Mouse (Mus musculus) liver, embryonic 15.5 days (tissue): ENCODE data around the gene Birc2. TPM values are rescaled to one million over a fixed set of nuclear protein-coding genes. Genes with fewer than 3 reads are reported as not detected.
A peak's percentile ranks its signal among the peaks of the same experiment; 100 is the strongest.

Source experiments
- ATAC-seq: fragments of 200-750 bp; cut with Nextera tagmentation; 2 replicates; pipeline ENCODE4 v1.8.0; 2017; ENCODE audit warnings: moderate number of reproducible peaks, mild to moderate bottlenecking, moderate library complexity; ENCODE audit not compliant: insufficient read depth
- H3K27ac ChIP-seq: fragments of 300-500 bp; sonication (generic); replicated peaks from 2 replicates; pipeline ENCODE4 v1.5.1; 2015; ENCODE audit warnings: mild to moderate bottlenecking, inconsistent platforms
- H3K27me3 ChIP-seq: fragments of 300-500 bp; sonication (generic); 2 replicates; pipeline ENCODE4 v1.6.1; 2015; ENCODE audit warnings: mild to moderate bottlenecking, inconsistent platforms
- H3K36me3 ChIP-seq: fragments of 300-500 bp; sonication (generic); replicated peaks from 2 replicates; pipeline ENCODE4 v1.6.1; 2015; ENCODE audit warnings: moderate library complexity, mild to moderate bottlenecking, inconsistent platforms
- H3K4me1 ChIP-seq: fragments of 300-500 bp; sonication (generic); replicated peaks from 2 replicates; pipeline ENCODE4 v1.6.1; 2015; ENCODE audit warnings: inconsistent platforms
- H3K4me2 ChIP-seq: fragments of 300-500 bp; sonication (generic); 2 replicates; pipeline ENCODE4 v1.6.1; 2015; ENCODE audit warnings: moderate library complexity, mild to moderate bottlenecking, inconsistent platforms
- H3K4me3 ChIP-seq: fragments of 300-500 bp; sonication (generic); replicated peaks from 2 replicates; pipeline ENCODE4 v1.5.1; 2015; ENCODE audit warnings: mild to moderate bottlenecking, inconsistent platforms
- H3K9ac ChIP-seq: fragments of 300-500 bp; sonication (generic); 2 replicates; pipeline ENCODE4 v1.6.1; 2015; ENCODE audit warnings: moderate library complexity, mild to moderate bottlenecking, inconsistent platforms
- H3K9me3 ChIP-seq: fragments of 300-500 bp; sonication (generic); replicated peaks from 2 replicates; pipeline ENCODE4 v1.6.1; 2016; ENCODE audit warnings: inconsistent platforms
- WGBS: fragments of 180-500 bp; shearing (Covaris S2); methylation state at CpG from one replicate; pipeline ENCODE4 v1.1.7; 2015; ENCODE audit warnings: mixed read lengths; ENCODE audit not compliant: insufficient replicate concordance; 5-methylcytosine and 5-hydroxymethylcytosine counted together
- polyA plus RNA-seq: library from polyadenylated mRNA; unstranded; fragments of >200 nt; fragmentation: Nextera tagmentation; extraction: Ambion mirVana; gene quantifications from 2 replicates; pipeline ENCODE4 v1.2.1, GENCODE M21; 2015

Gene Birc2
- polyA plus RNA-seq, 1 experiment from 2014 or later, result 13.0 TPM

- Histone ChIP-seq H3K4me2 (no peak overlapping the region), H3K27ac (no peak overlapping the region), H3K4me1 (peaks cover 7% of the 10 kb centered on the region), H3K4me3 (no peak overlapping the region), H3K27me3 (no peaks in the 10 kb centered on the region), H3K9ac (no peak overlapping the region), H3K9me3 (no peaks in the 10 kb centered on the region), H3K36me3 (peaks cover 13% of the 10 kb centered on the region)
- 86% methylated on average over 3 of the region's 3 CpGs for WGBS
- peak; percentile 37; the same call in 1 of the 2 replicates for ATAC-seq
These were observed 38.3 kb downstream of the Birc2 start for GRCm38 (mm10) chr9:7798555-7798954.

- no peak overlapping the region for H3K9ac ChIP-seq
- H3K4me2 ChIP-seq, result no peak overlapping the region
- H3K4me1 ChIP-seq, result peaks cover 7% of the 10 kb centered on the region
- no peaks in the 10 kb centered on the region for H3K9me3 ChIP-seq
- 71% methylated on average over 2 of the region's 2 CpGs for WGBS
- H3K36me3 ChIP-seq, result peaks cover 21% of the 10 kb centered on the region
- H3K4me3 ChIP-seq, result no peak overlapping the region
- no peaks in the 10 kb centered on the region for H3K27me3 ChIP-seq
- no peak overlapping the region for H3K27ac ChIP-seq
- no peak for ATAC-seq
These were observed 39.3 kb downstream of the Birc2 start for GRCm38 (mm10) chr9:7797542-7797941.

- H3K9ac ChIP-seq, result no peak overlapping the region
- H3K27ac ChIP-seq, result no peak overlapping the region
- peaks cover 31% of the 10 kb centered on the region for H3K36me3 ChIP-seq
- H3K4me1 ChIP-seq, result peaks cover 11% of the 10 kb centered on the region
- H3K4me3 ChIP-seq, result no peak overlapping the region
- WGBS, result 60% methylated on average over 6 of the region's 6 CpGs
- H3K27me3 ChIP-seq, result no peaks in the 10 kb centered on the region
- no peak for ATAC-seq
- H3K9me3 ChIP-seq, result no peaks in the 10 kb centered on the region
- H3K4me2 ChIP-seq, result no peak overlapping the region
These were observed 40.6 kb downstream of the Birc2 start for GRCm38 (mm10) chr9:7796129-7796864.

- H3K4me2 ChIP-seq, result no peak overlapping the region
- ATAC-seq, result no peak
- H3K9me3 ChIP-seq, result no peaks in the 10 kb centered on the region
These were observed 41.3 kb downstream of the Birc2 start for GRCm38 (mm10) chr9:7795581-7795980.

GRCm38 (mm10) chr9:7793561-7793960 lies 43.3 kb downstream of the Birc2 start:
- H3K9me3 ChIP-seq, result no peaks in the 10 kb centered on the region
- no peak overlapping the region for H3K4me2 ChIP-seq
- H3K27me3 ChIP-seq, result no peaks in the 10 kb centered on the region
- no peak for ATAC-seq
- no peak overlapping the region for H3K27ac ChIP-seq
- no peak overlapping the region for H3K4me3 ChIP-seq
- 73% methylated on average over 2 of the region's 2 CpGs for WGBS
- H3K4me1 ChIP-seq, result peaks cover 36% of the 10 kb centered on the region
- peaks cover 33% of the 10 kb centered on the region for H3K36me3 ChIP-seq
- H3K9ac ChIP-seq, result no peak overlapping the region

More at GRCm38 (mm10) chr9:7795581-7795980, 41.3 kb downstream of the Birc2 start:
- H3K4me3 ChIP-seq, result no peak overlapping the region
- no peak overlapping the region for H3K9ac ChIP-seq
- peaks cover 33% of the 10 kb centered on the region for H3K36me3 ChIP-seq
- H3K4me1 ChIP-seq, result peaks cover 18% of the 10 kb centered on the region
- H3K27ac ChIP-seq, result no peak overlapping the region
- H3K27me3 ChIP-seq, result no peaks in the 10 kb centered on the region

- Histone ChIP-seq H3K27ac (peak overlapping the region; percentile 83), H3K4me2 (peak overlapping the region; percentile 62), H3K27me3 (no peaks in the 10 kb centered on the region), H3K36me3 (peaks cover 38% of the 10 kb centered on the region), H3K9me3 (no peaks in the 10 kb centered on the region), H3K9ac (no peak overlapping the region), H3K4me1 (peaks cover 46% of the 10 kb centered on the region), H3K4me3 (no peak overlapping the region; the same call in 1 of the 2 replicates)
- 23% methylated on average over 11 of the region's 11 CpGs for WGBS
- ATAC-seq, result peak; percentile 93
These were observed 46.2 kb downstream of the Birc2 start for GRCm38 (mm10) chr9:7790580-7791084.

GRCm38 (mm10) chr9:7789764-7790575 lies 46.9 kb downstream of the Birc2 start:
- H3K27ac ChIP-seq, result peak overlapping the region; percentile 83
- H3K9ac ChIP-seq, result no peak overlapping the region
- H3K36me3 ChIP-seq, result peaks cover 44% of the 10 kb centered on the region
- peak overlapping the region; percentile 62 for H3K4me2 ChIP-seq
- 46% methylated on average over 8 of the region's 8 CpGs for WGBS
- H3K27me3 ChIP-seq, result no peaks in the 10 kb centered on the region
- ATAC-seq, result peak; percentile 29; the same call in 1 of the 2 replicates
- no peak overlapping the region for H3K4me3 ChIP-seq
- H3K9me3 ChIP-seq, result no peaks in the 10 kb centered on the region
- peaks cover 46% of the 10 kb centered on the region for H3K4me1 ChIP-seq

GRCm38 (mm10) chr9:7788411-7788810 lies 48.5 kb downstream of the Birc2 start:
- no peak overlapping the region for H3K4me2 ChIP-seq
- H3K4me1 ChIP-seq, result peaks cover 54% of the 10 kb centered on the region
- H3K4me3 ChIP-seq, result no peak overlapping the region
- peak overlapping the region; percentile 25 for H3K27ac ChIP-seq
- H3K9me3 ChIP-seq, result no peaks in the 10 kb centered on the region
- no peaks in the 10 kb centered on the region for H3K27me3 ChIP-seq
- H3K9ac ChIP-seq, result no peak overlapping the region
- peaks cover 40% of the 10 kb centered on the region for H3K36me3 ChIP-seq
- 73% methylated on average over 6 of the region's 6 CpGs for WGBS
- ATAC-seq, result no peak

GRCm38 (mm10) chr9:7786086-7786485 lies 50.8 kb downstream of the Birc2 start:
- Histone ChIP-seq H3K27me3 (no peaks in the 10 kb centered on the region), H3K27ac (peak overlapping the region; percentile 35; the same call in 1 of the 2 replicates), H3K4me1 (peaks cover 60% of the 10 kb centered on the region), H3K4me3 (no peak overlapping the region), H3K9me3 (no peaks in the 10 kb centered on the region), H3K9ac (no peak overlapping the region), H3K36me3 (peaks cover 28% of the 10 kb centered on the region), H3K4me2 (no peak overlapping the region)
- 85% methylated on average over 7 of the region's 7 CpGs for WGBS
- no peak for ATAC-seq

GRCm38 (mm10) chr9:7785396-7785795 lies 51.5 kb downstream of the Birc2 start:
- peaks cover 29% of the 10 kb centered on the region for H3K36me3 ChIP-seq
- H3K4me3 ChIP-seq, result no peak overlapping the region
- no peak for ATAC-seq
- H3K9me3 ChIP-seq, result no peaks in the 10 kb centered on the region
- no peaks in the 10 kb centered on the region for H3K27me3 ChIP-seq
- no peak overlapping the region for H3K9ac ChIP-seq
- peak overlapping the region; percentile 1; the same call in 1 of the 2 replicates for H3K4me2 ChIP-seq
- peaks cover 60% of the 10 kb centered on the region for H3K4me1 ChIP-seq
- 77% methylated on average over 3 of the region's 3 CpGs for WGBS
- H3K27ac ChIP-seq, result peak overlapping the region; percentile 49; the same call in 1 of the 2 replicates

GRCm38 (mm10) chr9:7784615-7785012 lies 52.2 kb downstream of the Birc2 start:
- H3K36me3 ChIP-seq, result peaks cover 29% of the 10 kb centered on the region
- no peak overlapping the region for H3K9ac ChIP-seq
- H3K4me1 ChIP-seq, result peaks cover 60% of the 10 kb centered on the region
- H3K27ac ChIP-seq, result no peak overlapping the region
- H3K4me3 ChIP-seq, result no peak overlapping the region
- H3K27me3 ChIP-seq, result no peaks in the 10 kb centered on the region
- WGBS, result 68% methylated on average over 1 of the region's 1 CpGs
- H3K4me2 ChIP-seq, result no peak overlapping the region
- no peak for ATAC-seq
- no peaks in the 10 kb centered on the region for H3K9me3 ChIP-seq
